Mouse (Mus musculus) MEL (cell line): Measurements from ENCODE around the gene Dmkn. TPM values are rescaled to one million over a fixed set of nuclear protein-coding genes. Genes with fewer than 3 reads are reported as not detected.

Experiments
- DNase-seq: peaks from one replicate; pipeline ENCODE4 v3.0.0; 2011; ENCODE audit warnings: low read depth, low spot score
- H3K27ac ChIP-seq: 2 replicates; pipeline ENCODE4 v1.5.1; 2012; ENCODE audit warnings: low read depth, mild to moderate bottlenecking, control low read depth, low read length, moderate library complexity; ENCODE audit not compliant: control insufficient read depth
- H3K27me3 ChIP-seq, 2 experiments: fragments of 150-350 bp in 1 of 2; sonication (generic) in 1 of 2; 2 replicates each; pipeline ENCODE4 v1.6.1; 2012; ENCODE audit warnings: low read length in 2 of 2, mild to moderate bottlenecking in 2 of 2, improper control_type of control experiment in 1 of 2, moderate library complexity in 1 of 2; ENCODE audit not compliant: insufficient read depth in 2 of 2, control insufficient read depth in 1 of 2
- H3K36me3 ChIP-seq, 2 experiments: 2 replicates each; pipeline ENCODE4 v1.6.1; 2012 to 2014; ENCODE audit warnings: low read length in 2 of 2, improper control_type of control experiment in 1 of 2, inconsistent platforms in 1 of 2, mild to moderate bottlenecking in 1 of 2; ENCODE audit not compliant: insufficient read depth in 2 of 2, control insufficient read depth in 1 of 2
- H3K4me1 ChIP-seq, 2 experiments: fragments of 150-350 bp in 1 of 2; sonication (generic) in 1 of 2; 2 replicates each; pipeline ENCODE4 v1.6.1; 2012; ENCODE audit warnings: low read length in 2 of 2, improper control_type of control experiment in 1 of 2, mild to moderate bottlenecking in 1 of 2; ENCODE audit not compliant: insufficient read depth in 2 of 2, control insufficient read depth in 1 of 2
- H3K4me3 ChIP-seq, 2 experiments: fragments of 150-350 bp in 1 of 2; sonication (generic) in 1 of 2; 2 replicates each; pipeline ENCODE4 v1.5.1; 2012; ENCODE audit warnings: low read depth in 2 of 2, low read length in 2 of 2, mild to moderate bottlenecking in 2 of 2, moderate library complexity in 2 of 2, control low read depth in 1 of 2, improper control_type of control experiment in 1 of 2; ENCODE audit not compliant: control insufficient read depth in 1 of 2, insufficient read depth in 1 of 2
- H3K79me2 ChIP-seq: 2 replicates; pipeline ENCODE4 v1.6.1; 2012; ENCODE audit warnings: mild to moderate bottlenecking, low read length, moderate library complexity; ENCODE audit not compliant: control insufficient read depth, poor library complexity, insufficient read depth
- H3K9ac ChIP-seq: 2 replicates; pipeline ENCODE4 v1.6.1; 2012; ENCODE audit warnings: low read depth, mild to moderate bottlenecking, control low read depth, low read length, moderate library complexity; ENCODE audit not compliant: control insufficient read depth, poor library complexity, severe bottlenecking
- H3K9me3 ChIP-seq: fragments of 150-350 bp; sonication (generic); replicated peaks from 2 replicates; pipeline ENCODE4 v1.6.1; 2012; ENCODE audit warnings: mild to moderate bottlenecking, low read length, improper control_type of control experiment, moderate library complexity; ENCODE audit not compliant: insufficient read depth
- BHLHE40 ChIP-seq: IDR thresholded peaks from 2 replicates; pipeline ENCODE4 v1.6.1; 2012; ENCODE audit warnings: low read depth, mild to moderate bottlenecking, inconsistent platforms, low read length, improper control_type of control experiment, borderline replicate concordance
- CHD1 ChIP-seq: IDR thresholded peaks from 2 replicates; pipeline ENCODE4 v1.6.1; 2012; ENCODE audit warnings: low read depth, mild to moderate bottlenecking, inconsistent platforms, low read length, improper control_type of control experiment
- E2F4 ChIP-seq: IDR thresholded peaks from 2 replicates; pipeline ENCODE4 v1.6.1; 2011; ENCODE audit warnings: low read depth, low read length, improper control_type of control experiment, borderline replicate concordance
- ELF1 ChIP-seq: IDR thresholded peaks from 2 replicates; pipeline ENCODE4 v1.6.1; 2014; ENCODE audit warnings: low read depth, mild to moderate bottlenecking, inconsistent platforms, low read length, improper control_type of control experiment, moderate library complexity
- EP300 ChIP-seq, 2 experiments: IDR thresholded peaks; 2 replicates each; pipeline ENCODE4 v1.6.1; 2011; ENCODE audit warnings: improper control_type of control experiment in 2 of 2, low read length in 2 of 2, low read depth in 1 of 2, mild to moderate bottlenecking in 1 of 2
- KAT2A ChIP-seq: conservative IDR thresholded peaks from 2 replicates; pipeline ENCODE4 v1.6.1; 2012; ENCODE audit warnings: low read depth, low read length, improper control_type of control experiment, inconsistent platforms
- MAFK ChIP-seq: IDR thresholded peaks from 2 replicates; pipeline ENCODE4 v1.6.1; 2011; ENCODE audit warnings: low read depth, mild to moderate bottlenecking, low read length, improper control_type of control experiment, borderline replicate concordance
- MAX ChIP-seq: IDR thresholded peaks from 2 replicates; pipeline ENCODE4 v1.6.1; 2011; ENCODE audit warnings: low read length, improper control_type of control experiment
- MAZ ChIP-seq: IDR thresholded peaks from 2 replicates; pipeline ENCODE4 v1.6.1; 2012; ENCODE audit warnings: low read depth, mild to moderate bottlenecking, inconsistent platforms, low read length, improper control_type of control experiment
- MEF2A ChIP-seq: IDR thresholded peaks from 2 replicates; pipeline ENCODE4 v1.6.1; 2014; ENCODE audit warnings: low read depth, mild to moderate bottlenecking, inconsistent platforms, low read length, improper control_type of control experiment; ENCODE audit not compliant: poor library complexity, insufficient replicate concordance, severe bottlenecking; ENCODE audit errors: extremely low read depth
- MXI1 ChIP-seq: IDR thresholded peaks from 2 replicates; pipeline ENCODE4 v1.6.1; 2011; ENCODE audit warnings: mild to moderate bottlenecking, low read depth, low read length, improper control_type of control experiment
- NRF1 ChIP-seq: IDR thresholded peaks from 2 replicates; pipeline ENCODE4 v1.6.1; 2014; ENCODE audit warnings: low read depth, mild to moderate bottlenecking, inconsistent platforms, low read length, improper control_type of control experiment, moderate library complexity; ENCODE audit not compliant: poor library complexity, insufficient read depth, severe bottlenecking
- SIN3A ChIP-seq: IDR thresholded peaks from 2 replicates; pipeline ENCODE4 v1.6.1; 2012; ENCODE audit warnings: low read length, improper control_type of control experiment, inconsistent platforms
- SMC3 ChIP-seq: IDR thresholded peaks from 2 replicates; pipeline ENCODE4 v1.6.1; 2011; ENCODE audit warnings: low read depth, low read length, improper control_type of control experiment
- TCF12 ChIP-seq: IDR thresholded peaks from 2 replicates; pipeline ENCODE4 v1.6.1; 2014; ENCODE audit warnings: low read depth, mild to moderate bottlenecking, inconsistent platforms, low read length, improper control_type of control experiment, moderate library complexity
- USF1 ChIP-seq: IDR thresholded peaks from 2 replicates; pipeline ENCODE4 v1.6.1; 2014; ENCODE audit warnings: low read depth, mild to moderate bottlenecking, inconsistent platforms, low read length, improper control_type of control experiment, moderate library complexity
- USF2 ChIP-seq, 2 experiments: IDR thresholded peaks; 2 replicates each; pipeline ENCODE4 v1.6.1; 2011 to 2012; ENCODE audit warnings: improper control_type of control experiment in 2 of 2, low read length in 2 of 2, borderline replicate concordance in 1 of 2, inconsistent platforms in 1 of 2, low read depth in 1 of 2, mild to moderate bottlenecking in 1 of 2; ENCODE audit not compliant: insufficient read depth in 1 of 2
- ZNF384 ChIP-seq: IDR thresholded peaks from 2 replicates; pipeline ENCODE4 v1.6.1; 2012; ENCODE audit warnings: low read depth, mild to moderate bottlenecking, inconsistent platforms, low read length, improper control_type of control experiment
- polyA plus RNA-seq, 2 experiments: library from polyadenylated mRNA; stranded (reverse) in 1 of 2; unstranded in 1 of 2; fragments of >175 nt in 1 of 2; fragments of >200 nt in 1 of 2; gene quantifications; 2 replicates each; pipeline versions ENCODE4 v1.2.1 to v1.2.4; 2012; ENCODE audit warnings: low replicate concordance in 2 of 2, low read depth in 1 of 2; ENCODE audit not compliant: insufficient read length in 2 of 2, insufficient read depth in 1 of 2, missing spikeins in 1 of 2
- total RNA-seq: library from RNA; depleted of rRNA; stranded (reverse); fragments of 300-350 nt; gene quantifications from 2 replicates; pipeline ENCODE4 v1.2.3, GENCODE M21; 2012

Gene Dmkn
- total and polyA plus RNA-seq, 3 experiments: not detected

- no peak overlapping the region for H3K27ac ChIP-seq
- H3K27me3 ChIP-seq: no peaks in the 10 kb centered on the region
- peaks cover 3 to 11% of the 10 kb centered on the region in 2 experiments; a peak in 3 of 4 replicates for H3K4me1 ChIP-seq
- peaks cover 0 to 4% of the 10 kb centered on the region in 2 experiments; a peak in 2 of 4 replicates for H3K36me3 ChIP-seq
- no peak for DNase-seq
- peaks cover 14% of the 10 kb centered on the region for H3K79me2 ChIP-seq
- TF ChIP-seq SMC3: no peak
- TF ChIP-seq MAZ: no peak
- TF ChIP-seq ELF1: no peak
- TF ChIP-seq NRF1: no peak
- TF ChIP-seq E2F4: no peak
- TF ChIP-seq MAFK: no peak
- no peak for TF ChIP-seq USF2 (IDR thresholded peaks at IDR 0.05; ENCODE audit: borderline replicate concordance in 1 of 2, insufficient read depth in 1 of 2, low read depth in 1 of 2, low read length in 2 of 2)
- no peak for TF ChIP-seq CHD1
- no peak for TF ChIP-seq MEF2A
- no peak for TF ChIP-seq EP300 (IDR thresholded peaks at IDR 0.05; ENCODE audit: low read depth in 1 of 2, low read length in 2 of 2)
- no peak for TF ChIP-seq TCF12
- H3K9me3 ChIP-seq: no peaks in the 10 kb centered on the region
- H3K9ac ChIP-seq: peak overlapping the region; percentile 80
- peak overlapping the region; percentile 71 to 75 for H3K4me3 ChIP-seq
These were observed 35.3 kb upstream of the Dmkn start for GRCm38 (mm10) chr7:30728214-30728613.

GRCm38 (mm10) chr7:30728739-30729395, 34.7 kb upstream of the Dmkn start:
- H3K27ac ChIP-seq: peak overlapping the region; percentile 33
- DNase-seq: no peak

More at GRCm38 (mm10) chr7:30728739-30729395, 34.7 kb upstream of the Dmkn start:
- peak overlapping the region; percentile 71 to 75 for H3K4me3 ChIP-seq
- peak; percentile 5 for TF ChIP-seq KAT2A
- 0 out of 2 replicates have a peak, but pooled peaks have one; percentile 30 for TF ChIP-seq CHD1
- TF ChIP-seq SIN3A: no peak
- peak; percentile 90 for TF ChIP-seq USF1
- TF ChIP-seq SMC3: peak; percentile 18; the same call in 1 of the 2 replicates
- 0 out of 2 replicates have a peak, but pooled peaks have one; percentile 27 for TF ChIP-seq E2F4
- peak; percentile 89 for TF ChIP-seq MXI1
- no peak for TF ChIP-seq ZNF384
- peak; percentile 63; the same call in 1 of the 2 replicates for TF ChIP-seq BHLHE40
- TF ChIP-seq MAX: peak; percentile 61; the same call in 1 of the 2 replicates
- peak in 1 of 2 experiments; percentile 58; a peak in 1 of 4 replicates for TF ChIP-seq USF2 (IDR thresholded peaks at IDR 0.05; ENCODE audit: borderline replicate concordance in 1 of 2, insufficient read depth in 1 of 2, low read depth in 1 of 2, low read length in 2 of 2)
- TF ChIP-seq TCF12: no peak
- TF ChIP-seq MAZ: peak; percentile 56; the same call in 1 of the 2 replicates
- H3K9ac ChIP-seq: peak overlapping the region; percentile 80
- peaks cover 3 to 11% of the 10 kb centered on the region in 2 experiments; a peak in 3 of 4 replicates for H3K4me1 ChIP-seq
- peaks cover 0 to 4% of the 10 kb centered on the region in 2 experiments; a peak in 2 of 4 replicates for H3K36me3 ChIP-seq
- H3K9me3 ChIP-seq: no peaks in the 10 kb centered on the region
- H3K27me3 ChIP-seq: no peaks in the 10 kb centered on the region
- H3K79me2 ChIP-seq: peaks cover 14% of the 10 kb centered on the region
